Mouse (Mus musculus) spleen, postnatal 14 days (tissue): ENCODE results near the gene Rapgef5.
A peak's percentile ranks its signal among the peaks of the same experiment; 100 is the strongest.

ENCODE experiments used
- DNase-seq, 2 experiments: peaks; one replicate each; pipeline ENCODE4 v3.0.0; 2021 to 2022; ENCODE audit warnings: low spot score in 2 of 2

Gene Rapgef5

DNA sequence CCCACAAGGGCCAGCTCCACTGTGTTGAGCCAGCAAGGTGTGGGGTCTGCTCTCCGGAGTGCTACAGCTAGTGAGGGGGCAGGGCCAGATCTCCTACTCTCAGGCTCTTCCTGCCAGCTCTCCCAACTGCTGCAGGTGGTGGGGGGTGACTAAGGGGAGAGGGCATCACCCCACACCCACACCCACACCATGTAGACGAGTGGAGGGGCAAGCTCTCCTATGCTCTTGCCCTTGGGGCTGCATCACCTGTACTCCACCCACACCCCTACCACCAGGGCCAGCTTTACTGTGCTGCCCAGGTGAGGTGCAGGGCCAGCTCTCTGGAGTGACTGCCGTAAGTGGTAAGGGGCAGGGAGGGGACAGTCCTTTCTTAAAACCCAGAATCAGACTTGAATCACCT lies 89.7 kb downstream of the Rapgef5 start:
- no peak for DNase-seq

DNA sequence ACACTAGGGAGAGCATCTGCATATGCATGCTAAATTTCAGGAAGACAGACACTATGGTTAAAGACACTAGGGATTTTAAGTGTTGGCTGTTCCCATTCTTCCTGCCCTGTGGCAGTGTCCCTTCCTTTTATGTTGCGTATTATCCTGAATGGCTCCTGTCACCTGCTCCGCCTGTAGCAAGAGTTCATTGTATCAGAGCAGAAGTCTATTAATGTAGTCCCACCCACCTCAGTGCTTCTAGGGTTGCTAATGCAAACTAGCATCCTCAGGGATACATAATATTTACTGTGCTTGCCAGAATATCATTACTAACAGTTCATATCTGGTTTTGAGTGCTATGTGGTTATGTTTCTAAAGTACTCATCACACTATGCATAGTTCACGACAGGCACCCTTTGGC lies 96.4 kb downstream of the Rapgef5 start:
- DNase-seq: no peak

DNA sequence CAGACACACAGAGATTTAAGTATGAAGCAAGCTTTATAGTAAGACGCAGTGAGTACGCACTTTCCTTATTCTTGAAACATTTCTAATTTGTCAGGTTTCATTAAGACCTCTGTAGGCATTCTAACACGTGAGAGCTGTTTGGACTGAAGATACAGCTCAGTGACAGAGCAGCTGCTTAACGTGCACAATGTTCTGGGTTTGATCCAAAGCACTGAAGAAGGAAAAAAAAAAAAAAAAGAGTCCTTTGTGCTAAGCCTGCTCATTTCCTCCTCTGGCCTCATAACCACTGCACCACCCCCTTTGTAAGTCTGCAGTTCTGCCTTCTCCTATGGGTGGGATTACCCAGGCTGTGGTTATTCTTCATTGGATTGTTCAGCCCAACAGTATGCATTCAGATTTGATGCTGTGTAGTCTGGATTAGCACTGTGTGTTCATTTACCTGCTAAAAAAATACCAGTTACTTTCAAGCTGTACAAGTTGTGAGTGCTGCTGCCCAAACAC lies 103.3 kb downstream of the Rapgef5 start:
- DNase-seq: no peak

DNA sequence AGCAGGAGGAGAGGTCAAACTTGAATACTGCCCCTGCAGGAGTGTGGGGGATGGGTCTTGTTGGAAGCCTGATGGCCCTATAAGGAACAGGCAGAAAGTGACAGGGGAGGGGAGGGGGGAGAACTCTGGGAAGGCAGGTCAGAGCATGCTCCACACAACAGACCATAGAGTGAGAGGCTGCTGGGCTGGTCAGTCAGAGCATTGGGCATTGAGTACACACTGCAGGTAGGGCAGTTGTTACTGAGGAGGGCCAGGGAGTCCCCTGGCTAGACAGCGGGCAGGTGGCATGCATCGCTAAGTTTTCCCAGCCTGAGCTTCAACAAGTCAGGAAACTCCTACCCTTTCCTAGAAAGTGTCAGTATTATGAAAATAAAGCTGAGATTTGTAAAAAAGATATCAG lies 106.7 kb downstream of the Rapgef5 start:
- no peak for DNase-seq

DNA sequence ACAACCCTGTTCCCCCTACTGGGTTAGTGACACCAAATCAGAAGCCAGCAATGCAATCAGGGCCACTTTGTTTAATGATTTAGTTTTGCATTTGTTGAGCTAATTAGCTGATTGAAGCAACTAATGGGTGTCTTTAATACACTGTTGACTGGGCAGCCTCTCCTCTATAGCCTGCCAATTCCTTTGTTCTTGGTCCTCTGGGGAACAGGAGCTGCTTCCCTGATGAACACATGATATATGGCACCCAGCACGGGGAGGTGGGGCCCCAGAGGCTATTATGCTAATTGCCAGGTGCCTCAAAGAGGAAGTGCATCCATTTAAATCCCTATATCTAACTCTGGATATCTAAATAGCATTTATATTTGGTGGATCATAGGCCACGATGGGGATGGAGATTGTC lies 111.0 kb downstream of the Rapgef5 start:
- no peak for DNase-seq

DNA sequence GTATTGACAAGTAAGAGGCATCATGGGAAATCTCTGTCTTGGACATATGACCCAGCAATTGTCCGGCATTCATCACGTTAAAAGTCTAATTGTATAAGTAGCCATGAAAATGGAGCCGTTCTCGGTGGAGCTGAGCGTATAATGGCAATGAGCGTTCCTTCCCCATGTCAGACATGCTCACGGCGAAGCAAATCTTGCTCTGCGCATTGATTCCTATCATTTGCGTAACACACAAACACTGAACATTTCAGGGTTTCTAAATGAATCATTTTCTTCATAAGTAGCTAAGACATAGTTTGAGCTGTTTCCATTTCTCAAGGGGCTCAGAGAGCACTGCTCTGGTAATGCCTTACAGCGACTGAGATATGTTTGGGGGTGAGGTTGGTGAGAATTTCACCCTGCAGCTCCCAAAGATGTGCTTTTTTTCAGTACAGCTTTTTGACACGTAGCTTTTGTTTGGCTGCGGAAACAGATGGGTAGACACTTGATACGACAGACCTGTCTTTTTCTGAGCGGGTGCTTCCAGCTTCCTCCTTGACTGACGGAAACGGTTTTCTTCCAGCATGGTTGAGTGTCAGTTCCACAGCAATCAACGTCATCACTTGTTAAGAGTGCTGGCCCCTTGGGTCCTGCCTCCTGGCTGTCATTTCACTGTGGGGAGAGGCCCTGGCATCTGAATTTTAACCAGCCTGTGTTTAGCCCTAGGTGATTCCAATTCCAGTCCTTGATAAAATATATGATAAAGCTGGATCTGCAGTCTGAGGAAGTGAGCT lies 112.2 kb downstream of the Rapgef5 start:
- no peak for DNase-seq

DNA sequence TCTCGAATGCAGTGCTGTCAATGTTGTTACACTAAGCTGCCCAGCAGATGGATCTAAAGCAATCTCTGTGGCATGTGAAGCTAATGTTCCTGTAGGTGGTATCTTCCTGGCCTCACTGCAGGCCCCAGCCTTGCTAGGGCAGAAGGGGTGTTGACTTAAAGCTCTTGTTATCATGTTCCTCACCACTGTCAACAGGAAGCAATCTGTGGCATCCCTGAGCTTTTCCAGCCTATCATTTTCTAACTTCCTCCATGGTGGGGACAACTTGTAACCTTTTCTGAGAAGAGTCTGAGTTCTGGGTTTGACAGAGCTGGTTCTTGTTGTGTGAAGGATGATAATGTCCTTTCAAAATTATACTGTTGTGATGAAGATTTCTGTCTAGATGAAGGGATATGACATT lies 115.9 kb downstream of the Rapgef5 start:
- no peak for DNase-seq

DNA sequence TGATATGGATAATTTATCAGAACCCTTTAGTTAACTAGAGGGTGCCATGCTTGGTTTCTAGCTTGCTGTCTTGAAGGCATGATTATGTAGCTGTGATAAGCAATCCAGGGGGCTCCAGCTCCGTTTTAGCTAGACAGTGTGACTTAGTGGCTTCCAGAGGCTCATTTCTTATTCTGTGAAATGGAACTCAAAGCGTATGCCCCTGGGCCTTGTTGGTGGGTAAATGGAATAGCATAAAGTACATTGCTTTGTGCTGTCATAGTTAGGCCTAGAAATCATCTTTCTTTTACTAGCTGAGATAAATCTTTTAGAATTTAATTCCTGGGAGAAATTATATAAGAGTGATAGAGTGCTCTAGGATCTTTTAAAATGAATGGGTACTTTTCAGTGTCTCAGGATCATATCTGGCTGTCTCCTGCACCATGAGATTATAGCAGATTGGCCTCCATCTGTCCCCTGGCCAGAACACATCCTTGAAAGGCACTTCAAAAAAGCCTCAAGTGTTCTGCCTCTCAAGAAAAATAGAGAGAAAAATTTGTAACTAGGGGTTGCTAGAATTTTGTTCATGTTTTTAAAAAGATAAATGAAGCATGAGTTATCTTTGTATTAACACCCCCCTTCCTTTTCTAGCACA lies 120.0 kb downstream of the Rapgef5 start:
- no peak for DNase-seq

DNA sequence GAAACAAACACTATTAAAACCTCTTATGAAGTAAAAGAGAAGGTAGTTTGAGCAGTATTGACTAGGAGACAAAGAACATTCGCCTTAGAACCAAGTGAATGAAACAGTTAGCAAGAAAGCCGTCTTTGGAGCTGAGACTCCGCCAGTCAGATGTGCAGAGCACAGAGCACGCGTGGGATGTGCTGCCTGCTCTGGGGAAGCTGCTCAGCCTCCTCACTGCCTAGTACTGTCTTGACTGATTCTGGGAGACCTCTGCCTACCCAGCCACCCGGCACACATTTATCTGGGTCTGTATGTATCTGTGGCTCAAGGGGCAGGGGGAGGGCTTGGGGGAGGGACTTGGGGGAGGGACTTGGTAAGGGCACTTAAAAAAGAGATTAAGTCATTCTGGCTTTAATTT lies 120.7 kb downstream of the Rapgef5 start:
- DNase-seq: no peak

DNA sequence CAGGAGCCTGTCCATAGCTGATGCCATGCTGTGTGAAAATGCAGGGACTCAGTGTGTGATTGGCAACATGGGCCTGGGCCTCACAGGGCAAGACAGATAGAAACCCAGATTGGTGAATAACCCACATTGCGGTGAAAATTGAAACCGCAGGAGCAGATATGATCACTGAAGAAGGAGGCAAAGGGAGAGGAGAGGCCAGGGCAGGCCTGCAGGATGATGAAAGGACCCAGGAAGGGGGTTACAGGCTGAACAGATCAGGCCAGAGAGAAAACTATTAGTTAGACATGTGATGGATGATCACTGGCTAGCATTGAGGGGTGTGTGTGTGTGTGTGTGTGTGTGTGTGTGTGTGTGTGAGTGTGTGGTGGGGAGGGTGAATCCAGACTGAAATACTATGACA lies 122.6 kb downstream of the Rapgef5 start:
- no peak for DNase-seq

DNA sequence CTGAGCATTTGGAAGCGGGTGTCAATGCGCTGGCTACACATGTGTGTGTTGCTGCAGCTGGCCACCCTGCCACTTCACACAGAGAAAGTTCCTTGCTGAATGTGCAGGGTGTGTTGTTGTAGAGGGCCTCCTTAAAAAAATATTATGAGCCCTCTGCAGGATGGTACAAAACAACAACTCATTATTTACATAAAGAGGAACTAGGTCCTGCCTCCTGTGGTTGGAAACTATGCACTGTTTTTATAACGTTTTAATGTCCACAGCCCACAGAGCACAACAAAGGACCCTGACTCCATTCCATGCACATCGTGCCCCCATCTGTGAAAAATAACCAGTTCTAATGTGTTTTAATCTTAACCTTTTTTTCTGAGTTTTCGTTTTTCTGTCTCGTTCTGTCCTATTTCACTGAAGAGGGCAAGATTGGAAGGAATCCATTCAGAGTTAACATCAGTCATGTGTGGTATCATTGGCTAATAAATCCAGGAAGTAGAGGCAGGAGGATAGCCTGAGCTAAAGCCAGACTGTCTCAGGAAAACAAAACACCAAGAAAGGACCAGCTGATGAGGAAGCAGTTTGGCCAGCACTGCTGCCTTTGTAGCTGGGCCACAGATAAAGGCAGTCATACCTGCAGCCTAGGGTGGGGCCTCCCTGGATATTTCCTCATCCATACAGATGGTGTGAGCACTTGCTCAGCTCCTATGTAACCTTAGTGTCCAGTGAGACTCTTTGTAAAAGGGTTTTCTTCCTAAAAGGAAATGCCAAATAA lies 123.3 kb downstream of the Rapgef5 start:
- DNase-seq: peak in 1 of 2 experiments; percentile 5

DNA sequence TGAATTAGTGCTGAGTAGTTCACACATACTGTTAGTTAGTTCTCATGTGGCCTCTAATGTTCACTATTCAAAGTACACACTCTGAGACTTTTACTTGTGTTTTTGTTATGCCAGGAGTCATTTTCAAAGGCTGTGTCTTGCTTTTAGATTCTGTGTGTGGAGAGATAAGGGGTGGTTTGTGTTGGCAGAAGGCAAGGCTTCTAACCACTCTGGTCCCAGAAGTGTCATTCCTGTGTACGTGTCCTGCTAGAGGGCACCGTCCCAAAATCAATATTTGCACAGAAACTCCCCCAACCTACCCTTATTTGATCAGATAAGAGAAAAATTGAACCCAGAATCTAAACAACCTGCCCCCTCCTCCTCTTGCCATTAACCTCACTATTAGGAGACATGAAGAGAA lies 126.2 kb downstream of the Rapgef5 start:
- DNase-seq: no peak

DNA sequence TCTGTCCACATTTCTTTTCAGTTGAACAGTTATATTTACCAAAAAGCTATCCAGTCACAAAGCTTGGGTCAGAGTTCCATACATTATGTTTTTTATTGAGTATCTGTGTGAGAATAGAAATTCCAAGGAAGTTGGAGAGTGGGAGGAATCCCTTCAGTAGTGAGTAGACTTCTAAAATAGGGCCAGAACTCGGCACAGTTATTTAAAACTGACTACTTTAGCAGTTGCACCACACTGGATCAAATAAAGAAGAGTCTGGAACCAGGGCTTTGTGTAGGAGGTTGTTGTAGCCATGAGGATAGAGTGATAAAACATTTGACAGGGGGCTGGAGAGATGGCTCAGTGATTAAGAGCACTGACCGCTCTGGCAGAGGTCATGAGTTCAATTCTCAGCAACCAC lies 129.5 kb downstream of the Rapgef5 start:
- DNase-seq: no peak

DNA sequence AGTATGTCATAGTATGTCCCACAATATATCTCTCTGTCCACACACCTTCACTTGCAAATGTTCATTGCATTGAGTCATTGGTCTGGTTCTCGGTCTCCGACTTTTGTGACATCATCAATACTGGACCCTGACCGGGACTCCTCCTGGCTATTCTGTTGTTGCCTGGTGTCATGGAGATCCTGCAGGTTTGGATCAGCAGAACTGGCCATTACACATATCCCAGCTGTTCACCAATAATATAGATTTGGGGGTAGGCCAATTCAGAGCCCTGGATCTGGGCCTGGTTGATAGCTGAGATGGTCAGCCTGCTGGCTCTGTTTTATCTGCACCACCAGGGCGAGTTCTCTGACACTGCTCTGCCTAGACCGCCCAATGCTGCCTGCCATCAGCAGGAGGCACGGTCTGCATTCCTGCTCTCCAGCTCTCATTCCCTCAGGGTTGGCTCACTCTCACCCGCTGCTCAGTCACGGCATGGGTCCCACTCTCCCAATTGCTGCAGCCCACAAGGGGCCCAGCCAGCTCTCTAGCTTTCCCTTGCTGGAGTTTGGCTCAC lies 137.7 kb downstream of the Rapgef5 start:
- DNase-seq: no peak

DNA sequence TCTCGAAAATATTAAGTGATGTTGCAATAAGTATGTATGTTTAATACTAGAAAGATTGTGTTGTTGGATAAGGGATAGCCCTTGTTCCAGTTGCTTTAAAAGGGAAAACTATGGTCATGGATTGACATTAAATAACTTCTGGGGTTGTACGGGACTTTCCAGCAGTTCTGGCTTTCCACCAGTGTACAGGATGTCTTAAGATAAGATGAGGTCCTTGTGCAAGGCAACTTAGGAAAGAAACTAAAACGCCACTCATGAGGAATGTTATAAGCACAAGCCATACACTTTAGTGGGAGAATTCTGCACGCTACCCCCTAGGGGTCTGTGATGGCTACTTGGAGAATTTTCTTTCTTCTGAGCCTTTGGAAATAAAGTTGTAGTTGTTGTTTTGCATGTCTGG lies 140.7 kb downstream of the Rapgef5 start:
- no peak for DNase-seq

DNA sequence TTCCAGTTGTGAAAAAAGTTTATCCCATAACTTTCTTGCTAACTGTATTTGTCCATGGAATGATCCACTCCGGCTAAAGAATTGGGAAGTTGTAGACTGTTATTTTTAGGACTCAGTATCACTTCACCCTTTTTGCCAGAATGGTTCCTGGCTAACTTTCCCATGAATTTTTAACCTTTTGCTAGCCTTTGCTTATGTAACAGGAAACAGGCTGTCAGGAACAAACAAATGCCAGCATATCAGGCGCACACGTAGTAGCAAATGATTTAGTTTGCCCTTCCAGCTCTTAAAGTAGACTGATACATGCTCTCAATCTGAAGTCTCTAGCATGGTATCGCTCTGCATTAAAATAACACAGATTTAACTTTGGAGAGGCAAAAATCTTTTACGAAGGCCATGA lies 141.5 kb downstream of the Rapgef5 start:
- DNase-seq: no peak

DNA sequence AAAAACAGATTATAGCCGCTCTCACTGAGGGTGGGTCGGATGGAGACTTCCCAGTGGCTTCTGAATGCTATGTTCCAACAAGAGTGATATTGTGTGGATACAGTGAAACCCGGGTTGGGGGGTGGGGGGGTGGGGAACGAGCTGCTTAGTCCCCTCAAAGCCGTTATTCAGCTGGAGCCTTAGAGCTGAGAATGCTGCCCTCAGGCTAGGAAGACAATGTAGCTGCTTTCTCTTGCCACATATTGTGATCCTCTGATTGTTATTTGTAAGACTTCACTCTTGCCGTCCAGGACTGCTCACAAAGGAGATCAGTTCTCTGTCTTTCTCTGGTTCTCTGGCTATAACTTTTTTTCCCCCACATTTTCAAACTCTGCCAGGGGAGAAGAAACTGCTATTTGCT lies 142.5 kb downstream of the Rapgef5 start:
- no peak for DNase-seq

DNA sequence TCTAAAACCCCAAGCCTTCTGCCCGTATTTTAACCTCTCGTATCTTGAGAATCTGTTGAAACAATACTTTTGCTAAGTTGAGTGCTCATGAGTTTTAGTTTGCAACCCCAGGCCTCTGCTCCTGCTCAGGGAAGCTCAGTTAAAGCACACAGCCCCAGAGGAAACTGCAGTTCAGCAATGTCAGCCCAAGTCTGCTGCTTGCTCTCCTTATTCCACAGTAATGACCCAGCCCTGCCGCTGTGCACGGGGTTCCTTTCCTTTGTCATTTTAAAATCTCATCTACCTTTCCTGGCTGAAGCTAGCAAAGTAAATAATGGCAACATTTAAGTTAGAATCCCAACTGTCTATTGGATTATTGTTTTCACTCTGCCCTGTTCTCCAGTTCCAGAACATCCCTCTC lies 144.1 kb downstream of the Rapgef5 start:
- DNase-seq: no peak

DNA sequence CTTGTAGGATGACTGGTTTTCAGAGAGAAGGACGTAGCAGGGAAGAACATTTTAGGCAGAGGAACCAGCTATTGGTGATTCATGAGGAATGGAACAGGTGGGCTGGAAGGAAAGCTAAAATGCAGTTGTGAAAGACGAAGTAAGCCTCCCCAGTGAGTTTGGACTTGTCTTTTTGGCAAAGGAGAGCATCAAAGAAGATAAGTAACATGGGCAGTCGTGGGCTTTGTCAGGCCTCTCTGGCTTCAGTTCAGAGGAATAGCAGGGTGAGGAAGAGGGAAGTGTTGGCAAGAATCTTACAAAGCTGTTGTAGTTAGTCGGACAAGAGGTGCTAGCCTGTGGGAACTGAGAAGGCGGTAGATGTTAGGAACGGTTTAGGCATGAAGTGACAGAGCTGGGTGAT lies 145.6 kb downstream of the Rapgef5 start:
- no peak for DNase-seq

DNA sequence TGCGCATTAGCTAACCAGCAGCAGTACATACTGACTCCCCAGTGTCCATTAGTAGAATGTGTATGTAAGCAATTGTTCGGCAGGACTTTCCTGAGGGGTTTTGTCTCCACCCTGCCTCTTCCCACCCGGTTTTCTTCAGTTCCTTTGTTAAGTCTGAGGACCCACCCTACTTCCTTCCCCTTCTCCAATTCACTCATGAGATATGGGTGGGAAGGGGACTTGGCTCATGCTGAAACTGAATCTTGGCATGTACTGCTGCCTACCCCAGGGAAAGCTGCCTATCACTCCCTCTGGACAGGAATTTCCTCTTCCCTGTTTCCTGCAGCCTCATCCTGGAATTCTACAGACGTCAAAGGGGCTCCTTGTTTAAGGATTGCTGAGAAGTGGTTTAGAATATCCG lies 147.4 kb downstream of the Rapgef5 start:
- DNase-seq: no peak

DNA sequence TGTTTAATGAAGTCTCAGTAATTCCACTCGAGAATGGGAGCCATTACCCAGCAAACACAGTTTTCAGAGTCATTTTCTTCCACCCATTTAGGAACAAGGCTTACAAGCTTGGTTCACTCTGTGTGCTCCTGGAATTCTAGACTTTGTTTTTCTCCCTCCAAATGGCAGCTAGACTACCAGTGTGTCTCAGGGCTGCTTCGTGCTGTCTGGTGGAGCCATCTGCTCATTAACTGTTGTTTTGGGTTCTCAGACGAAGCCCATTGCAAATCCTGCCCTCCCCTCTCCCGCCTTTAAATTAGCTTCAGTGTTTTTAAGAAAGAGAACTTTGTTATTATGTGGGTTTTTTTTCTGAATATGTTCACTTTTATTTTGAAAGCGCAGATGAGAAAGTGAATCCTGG lies 148.4 kb downstream of the Rapgef5 start:
- no peak for DNase-seq

DNA sequence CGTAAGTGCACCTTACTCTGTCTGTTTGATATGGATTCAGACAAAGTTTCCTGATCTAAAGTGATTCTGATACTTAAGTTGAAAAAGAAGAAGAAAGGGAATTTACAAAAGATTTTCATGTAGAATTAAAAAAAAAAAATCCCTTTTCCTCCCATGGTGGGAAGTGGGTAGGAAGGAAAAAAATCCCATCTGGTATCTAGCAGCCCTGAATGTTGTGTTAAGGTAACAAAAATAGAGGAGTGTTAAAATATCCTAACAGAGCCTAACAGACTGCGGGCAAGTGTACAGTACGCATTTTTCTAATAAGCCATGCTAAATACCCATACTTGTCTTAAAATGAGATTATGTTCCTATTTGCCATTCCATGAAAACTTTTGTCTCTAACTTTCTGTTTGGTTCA lies 150.1 kb downstream of the Rapgef5 start:
- DNase-seq: no peak
